Mouse (Mus musculus) effector memory CD4-positive, alpha-beta T cell, adult 7 months (primary cell): ENCODE results near the gene Jup. TPM values are rescaled to one million over a fixed set of nuclear protein-coding genes. Genes with fewer than 3 reads are reported as not detected.

Experiments
- polyA plus RNA-seq: library from polyadenylated mRNA; unstranded; fragments of 100-300 nt; shearing (Covaris generic); gene quantifications from one replicate; pipeline ENCODE4 v1.2.1, GENCODE M21; 2017

Gene Jup
- polyA plus RNA-seq, result 3.7 TPM

DNA sequence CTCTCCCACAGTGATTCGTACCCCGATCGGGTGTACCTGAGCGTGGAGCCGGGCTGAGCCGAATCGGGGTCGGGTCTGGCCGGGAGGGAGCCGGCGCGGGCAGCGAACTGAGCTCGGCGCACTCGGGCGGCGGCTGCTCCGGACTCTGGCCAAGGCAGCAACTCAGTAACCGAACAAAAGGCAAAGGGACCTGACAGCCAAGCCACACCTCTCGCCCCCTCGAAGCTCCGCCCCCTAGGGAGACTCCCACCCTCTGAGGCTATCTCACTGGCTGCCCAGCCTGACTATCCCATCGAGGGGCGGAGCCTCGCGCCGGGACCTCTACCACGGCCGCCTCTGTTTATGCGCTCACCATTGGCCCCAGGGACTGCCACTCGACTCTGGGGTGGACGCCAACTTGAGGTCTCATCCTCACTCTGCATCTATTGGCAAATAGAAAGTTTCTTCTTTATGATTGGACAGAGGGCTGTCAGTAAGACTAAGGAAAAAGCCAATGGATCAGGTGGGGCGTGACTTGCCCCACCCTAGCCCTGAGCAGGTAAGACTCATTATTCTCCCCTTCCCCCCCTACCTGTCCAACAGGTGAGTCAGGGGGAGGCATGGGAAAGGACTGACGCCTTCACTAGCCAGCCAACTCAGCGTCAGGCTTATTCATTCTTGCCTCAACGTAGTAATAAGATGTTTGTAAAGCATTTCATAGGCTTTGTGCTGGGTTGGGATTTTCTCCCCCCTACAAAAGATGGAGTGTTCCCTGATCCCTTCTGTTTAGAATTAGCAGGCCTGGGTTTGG is at the start of gene Jup:
Gene Jup, minus strand, starts transcription at position 164 of the 790 bp plus-strand sequence.

DNA sequence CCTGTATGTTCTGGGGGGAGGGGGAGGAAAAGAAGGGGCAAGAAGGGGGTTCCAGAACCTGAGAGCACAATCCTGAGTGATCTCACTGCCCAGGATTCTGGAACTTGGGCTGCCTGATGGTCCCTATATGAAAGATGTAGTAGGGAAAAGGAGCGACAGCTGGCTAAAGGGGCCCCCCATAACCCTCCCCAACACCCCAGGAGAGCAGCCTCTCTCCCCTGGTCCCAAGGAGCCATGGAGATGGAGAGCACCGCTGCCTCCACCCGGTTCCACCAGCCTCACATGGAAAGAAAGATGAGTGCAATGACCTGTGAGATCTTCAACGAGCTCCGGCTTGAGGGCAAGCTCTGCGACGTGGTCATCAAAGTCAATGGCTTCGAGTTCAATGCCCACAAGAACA is 44.2 kb upstream of the Jup start, which contains the start of the genes Nt5c3b and Klhl10:
Gene Nt5c3b, minus strand, starts transcription at position 12 of the 400 bp plus-strand sequence.
Gene Klhl10, plus strand, starts transcription at position 121 of the 400 bp plus-strand sequence.

DNA sequence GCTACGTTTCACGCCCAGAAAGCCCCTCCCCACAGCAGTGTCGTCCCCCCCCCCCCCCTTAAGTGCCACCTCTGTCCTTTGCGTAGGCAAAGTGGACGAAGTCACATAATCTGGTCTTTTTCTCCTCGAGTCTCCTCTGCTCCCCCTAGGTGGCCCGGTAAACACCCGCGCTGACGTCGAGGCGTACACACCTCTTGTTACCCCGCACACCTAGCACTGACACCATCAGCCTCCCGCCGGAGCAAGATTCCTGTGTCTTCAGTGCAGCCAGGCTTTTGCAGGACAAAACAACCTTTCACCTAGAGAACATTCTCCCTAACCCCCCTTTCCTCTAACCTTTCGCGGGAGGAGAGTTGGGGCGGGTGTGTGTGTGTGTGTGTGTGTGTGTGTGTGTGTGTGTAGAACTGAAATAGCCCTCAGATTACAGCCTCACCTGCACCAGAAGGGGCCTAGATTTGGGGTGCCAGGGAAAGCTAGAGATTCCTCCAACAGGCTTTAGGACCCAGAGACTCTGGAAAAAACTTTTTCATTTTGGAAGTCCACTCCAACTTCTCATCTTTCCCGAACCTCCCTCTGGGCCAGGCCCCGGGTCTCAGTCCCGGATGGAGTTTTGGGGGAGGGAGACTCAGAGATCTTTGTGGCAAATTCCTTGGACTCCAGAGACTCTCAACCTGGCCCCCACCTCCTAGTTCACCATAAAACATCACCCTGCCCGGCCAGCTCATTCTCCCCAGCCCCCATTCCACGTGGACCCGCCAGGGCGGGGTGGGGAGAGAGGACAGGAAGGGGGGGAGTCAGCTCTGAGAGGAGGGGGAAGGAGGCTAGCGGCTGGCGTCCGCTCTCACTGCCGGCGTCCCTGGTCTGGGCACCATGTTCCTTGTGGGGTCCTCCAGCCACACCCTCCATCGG is 17.6 kb upstream of the Jup start, which contains the start of gene Fkbp10:
Gene Fkbp10, plus strand, starts transcription at position 784 of the 909 bp plus-strand sequence.

DNA sequence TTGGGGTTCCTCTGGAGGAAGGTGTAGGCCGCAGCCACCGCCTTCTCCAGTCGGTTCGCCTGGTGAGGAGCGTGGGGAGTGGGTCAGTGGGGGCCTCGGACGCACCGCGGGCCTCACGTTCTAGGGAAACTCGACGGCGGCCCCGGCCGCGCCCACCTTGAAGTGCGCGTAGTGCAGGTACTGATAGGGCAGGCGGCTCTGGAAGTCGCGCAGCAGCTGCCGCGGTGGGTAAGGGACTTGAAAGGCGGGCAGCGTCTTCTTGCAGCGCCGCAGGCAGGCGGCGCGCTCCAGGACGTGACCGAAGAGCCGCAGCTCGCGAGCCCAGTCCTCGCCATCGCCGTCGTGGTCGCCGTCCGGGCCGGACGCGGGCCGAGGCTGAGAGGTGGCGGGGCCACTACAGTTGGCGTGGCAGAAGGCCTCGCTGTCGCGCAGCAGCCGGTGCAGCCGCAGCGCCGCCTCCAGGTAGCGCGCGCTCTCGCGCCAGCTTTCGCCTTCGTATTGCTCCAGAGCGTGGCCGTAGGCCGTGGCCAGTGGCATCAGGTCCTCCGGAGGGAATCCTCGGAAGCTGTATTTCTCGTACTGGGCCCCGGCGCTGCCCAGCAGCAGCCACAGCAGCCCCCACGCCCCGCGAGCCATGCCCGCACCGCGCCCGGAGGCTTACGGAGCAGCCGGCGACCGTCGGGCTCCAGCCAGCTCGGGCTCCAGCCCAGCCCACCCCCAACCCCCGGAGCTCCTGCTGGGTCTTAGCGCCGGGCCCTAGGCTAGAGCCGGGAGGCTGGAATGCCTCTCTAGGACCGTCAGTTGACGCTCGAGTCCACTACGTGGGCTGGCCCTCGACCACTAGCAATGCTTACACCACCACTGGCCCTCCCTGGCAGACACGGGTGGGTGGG is 16.7 kb upstream of the Jup start, which contains the start of gene P3h4:
Gene P3h4, minus strand, starts transcription at position 816 of the 893 bp plus-strand sequence.

DNA sequence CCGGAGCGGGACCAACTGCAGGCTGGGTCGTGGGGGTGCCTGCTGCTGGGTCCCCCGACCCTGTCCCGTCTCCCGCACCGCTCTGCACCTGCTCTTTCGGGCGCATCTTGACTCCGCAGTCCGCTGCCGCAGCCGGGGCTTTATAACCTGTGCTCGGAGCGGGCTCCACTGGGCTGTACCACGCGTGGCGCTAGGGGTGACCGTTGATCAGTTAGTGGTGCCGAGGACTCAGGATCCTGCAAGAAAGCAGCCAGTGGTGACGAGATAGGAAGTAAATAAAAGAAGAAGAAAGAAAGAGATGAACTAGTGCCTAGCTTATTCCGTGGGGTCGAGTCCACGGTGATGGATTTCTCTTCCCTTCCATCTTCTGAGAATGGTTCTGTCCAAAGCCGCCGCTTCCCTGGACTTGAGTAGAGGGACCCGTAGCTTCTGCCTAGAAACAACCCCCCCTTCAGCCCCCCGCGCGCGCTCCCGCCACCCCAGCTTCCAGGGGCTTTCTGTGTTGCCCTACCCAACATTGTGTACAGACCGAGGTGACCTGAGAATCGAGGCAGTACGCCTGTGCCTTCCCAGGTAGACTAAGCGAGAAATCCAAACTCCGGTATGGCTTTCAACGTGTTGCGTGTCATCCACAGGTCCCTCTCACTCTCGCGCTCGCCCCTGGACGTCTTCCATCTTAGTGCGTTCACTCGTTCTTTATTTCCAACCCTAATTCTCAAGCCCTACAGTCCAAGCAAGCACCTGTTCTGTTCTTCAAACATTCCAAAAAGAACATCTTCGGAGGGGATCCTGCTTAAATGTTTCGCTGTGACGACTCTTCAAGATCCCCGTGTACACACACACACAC is 41.4 kb downstream of the Jup start, which contains the start of gene Hap1:
Gene Hap1, minus strand, starts transcription at position 157 of the 847 bp plus-strand sequence.

DNA sequence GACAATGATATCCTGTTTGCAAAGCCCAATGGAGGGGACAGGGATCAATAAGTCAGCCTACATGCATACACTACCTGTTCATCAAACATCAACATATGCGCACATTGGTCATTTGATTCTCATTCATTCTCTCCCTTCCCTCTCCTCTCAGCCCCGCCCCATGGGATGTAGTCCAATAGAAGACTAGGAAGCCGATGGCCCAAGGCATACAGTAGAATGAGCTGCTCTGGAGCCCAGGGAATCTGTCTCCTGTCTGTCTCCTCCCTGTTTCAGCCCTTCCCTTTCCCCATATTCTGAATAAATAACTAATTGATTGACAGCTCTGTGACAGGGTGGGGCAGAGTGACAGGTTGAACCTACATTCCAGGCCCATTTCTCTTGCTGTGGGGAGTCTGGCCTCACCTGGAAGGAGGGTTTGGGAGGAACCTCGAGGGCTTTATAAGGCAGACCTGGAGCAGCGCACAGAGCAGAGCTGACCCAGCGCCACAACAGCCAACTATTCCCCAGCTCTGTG is 63.6 kb downstream of the Jup start, which contains the start of gene Gast:
Gene Gast, plus strand, starts transcription at position 464 of the 514 bp plus-strand sequence.

DNA sequence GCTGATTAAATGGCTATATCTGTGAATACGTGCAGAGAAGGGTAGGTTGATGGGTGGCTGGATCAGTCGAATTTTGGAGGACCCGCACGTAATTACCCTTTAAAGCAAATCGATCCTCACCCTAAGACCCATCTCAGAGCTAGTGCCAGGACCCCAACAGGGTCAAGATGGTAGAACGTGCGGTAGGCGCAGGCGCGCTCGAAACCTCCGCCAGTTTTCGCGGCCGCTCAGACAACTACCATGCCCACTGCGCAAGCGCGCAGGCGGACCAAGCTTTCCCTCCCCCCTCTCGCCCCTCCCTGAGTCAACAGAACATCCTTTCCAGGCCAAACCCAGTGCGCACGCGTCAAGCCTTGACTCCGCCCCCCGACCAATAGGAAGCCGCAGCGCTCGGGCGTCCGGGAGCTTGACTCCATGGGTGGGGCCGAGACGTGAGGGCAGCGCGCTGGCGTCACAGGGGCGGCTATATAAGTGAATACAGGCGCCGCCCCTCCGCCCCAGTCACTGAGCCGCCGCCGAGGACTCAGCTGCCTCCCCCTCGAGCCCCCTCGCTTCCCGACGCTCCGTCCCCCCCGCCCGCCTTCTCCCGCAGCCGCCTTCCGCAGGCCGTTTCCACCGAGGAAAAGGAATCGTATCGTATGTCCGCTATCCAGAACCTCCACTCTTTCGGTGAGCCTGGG is 77.9 kb downstream of the Jup start, which contains the start of gene Eif1:
Gene Eif1, plus strand, starts transcription at position 394 of the 680 bp plus-strand sequence.

Other genes starting within 250 kb of the Jup start
- 0.74 TPM for gene Krt19, start 249.1 kb downstream of the Jup start, polyA plus RNA-seq
- gene Krt9, start 204.5 kb downstream of the Jup start, polyA plus RNA-seq, result not detected
- not detected for gene Krt14, start 190.2 kb downstream of the Jup start, polyA plus RNA-seq
- gene Krt16, start 148.9 kb downstream of the Jup start, polyA plus RNA-seq, result 0.40 TPM
- not detected for gene Krt17, start 136.7 kb downstream of the Jup start, polyA plus RNA-seq
- not detected for gene Krt42, start 127.9 kb downstream of the Jup start, polyA plus RNA-seq
- gene Eif1, start 77.9 kb downstream of the Jup start, polyA plus RNA-seq, result 4,724 TPM
- gene Gast, start 63.4 kb downstream of the Jup start, polyA plus RNA-seq, result not detected
- 1.8 TPM for gene Hap1, start 41.6 kb downstream of the Jup start, polyA plus RNA-seq
- gene P3h4, start 17.1 kb upstream of the Jup start, polyA plus RNA-seq, result not detected
- gene Fkbp10, start 17.9 kb upstream of the Jup start, polyA plus RNA-seq, result not detected
- gene Nt5c3b, start 44.0 kb upstream of the Jup start, polyA plus RNA-seq, result 86.0 TPM
- gene Klhl10, start 44.2 kb upstream of the Jup start, polyA plus RNA-seq, result not detected
- gene Klhl11, start 75.0 kb upstream of the Jup start, polyA plus RNA-seq, result 5.5 TPM
- gene Acly, start 130.2 kb upstream of the Jup start, polyA plus RNA-seq, result 201 TPM
- gene Ttc25, start 147.8 kb upstream of the Jup start, polyA plus RNA-seq, result 0.63 TPM
- 155 TPM for gene Cnp, start 177.1 kb upstream of the Jup start, polyA plus RNA-seq
- 13.6 TPM for gene Nkiras2, start 221.5 kb upstream of the Jup start, polyA plus RNA-seq
- gene Dnajc7, start 222.4 kb upstream of the Jup start, polyA plus RNA-seq, result 423 TPM